In the genomic region with DNA sequence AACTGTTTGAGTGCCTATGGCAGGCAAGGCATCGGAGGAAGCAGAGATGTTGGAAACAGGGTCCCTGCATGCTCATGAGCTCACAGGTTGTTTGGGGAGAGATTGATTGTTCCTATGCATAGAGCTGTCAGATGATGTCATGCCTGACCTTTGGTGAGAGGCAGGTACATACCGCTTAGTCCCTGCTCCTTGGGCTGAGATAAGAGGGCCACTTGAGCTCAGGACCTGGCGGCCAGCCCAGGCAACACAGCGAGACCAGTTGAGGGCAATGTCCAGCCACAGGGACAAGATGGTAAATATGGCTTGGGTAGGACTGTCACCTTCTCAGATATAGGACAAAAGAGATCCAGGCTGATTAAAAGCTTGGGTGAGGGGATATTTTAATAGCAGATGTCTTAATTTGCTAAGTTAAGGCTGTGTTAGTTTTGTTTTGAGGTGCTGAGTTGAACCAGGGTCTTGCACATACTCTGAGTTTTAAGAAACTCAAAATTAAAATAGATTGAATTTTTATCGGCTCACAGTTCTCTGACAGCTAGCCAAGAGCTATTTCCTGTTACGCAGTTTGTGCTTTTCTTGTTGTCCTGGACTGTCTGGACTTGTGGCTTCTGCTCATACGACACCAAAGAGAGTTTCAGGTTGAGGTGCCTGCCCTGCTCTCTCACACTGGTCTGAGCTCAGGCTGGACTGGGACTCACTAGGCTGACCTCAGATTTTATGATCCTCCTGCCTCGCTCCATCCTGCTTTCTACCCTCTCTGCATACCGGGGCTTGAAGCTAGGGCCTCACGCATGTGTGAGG, we compare ENCODE assay signal across 11 mouse cellular contexts. TPM values are rescaled to one million over a fixed set of nuclear protein-coding genes. Genes with fewer than 3 reads are reported as not detected.
A peak's percentile ranks its signal among the peaks of the same experiment; 100 is the strongest.
DNase-seq lines count a peak whose midpoint lies in the region; ATAC-seq and TF ChIP-seq lines count a peak whose summit lies in the region.
"Had no signal": no experiment of that assay in that cellular context is flagged by ENCODE, and none has a peak within 500 bp of the region (broad histone marks: within the 10 kb centered on the region; RNA-seq: fewer than 3 reads in every experiment).

No protein-coding gene starts in this region.

- no peak; the same call in 1 of the 2 replicates for TF ChIP-seq EP300 in liver, postnatal 0 days (IDR thresholded peaks at IDR 0.05; ENCODE audit: low read depth)

- peak overlapping the region; percentile 67 to 71 for H3K27ac ChIP-seq in heart, embryonic 14.5 days (replicated peaks in 1 of 2; ENCODE audit: control insufficient read depth in 1 of 2, insufficient read depth in 1 of 2, low read depth in 2 of 2, low read length in 2 of 2)
- peak overlapping the region; percentile 76 for H3K27ac ChIP-seq in liver, postnatal 0 days (ENCODE audit: low read depth)
- H3K27ac ChIP-seq: embryonic facial prominence, embryonic 15.5 days; lung, embryonic 15.5 days had no signal

- ATAC-seq in heart, embryonic 14.5 days (ENCODE audit: insufficient number of reproducible peaks, insufficient read depth, low FRiP score, low read depth) = 0 out of 2 replicates have a peak, but pooled peaks have one; percentile 51
- peak; percentile 86 for ATAC-seq in liver, postnatal 0 days

- TF ChIP-seq CTCF in liver, postnatal 0 days (IDR thresholded peaks at IDR 0.05; ENCODE audit: low read depth) = no peak

- H3K9me3 ChIP-seq in heart, embryonic 14.5 days (ENCODE audit: control insufficient read depth, low read length) = 0 out of 2 replicates have a peak, but pooled peaks cover 3% of the 10 kb centered on the region
- no peaks in the 10 kb centered on the region for H3K9me3 ChIP-seq in liver, postnatal 0 days (ENCODE audit: low read length)
- H3K9me3 ChIP-seq: embryonic facial prominence, embryonic 15.5 days; lung, embryonic 15.5 days had no signal

- DNase-seq in gastrocnemius, postnatal 25 days = peak; percentile 21
- DNase-seq in gastrocnemius, postnatal 14 days = no peak
- peak; percentile 74 for DNase-seq in cerebellum, adult 9-10 months
- DNase-seq in liver, postnatal 0 days = peak; percentile 66
- DNase-seq in frontal cortex, adult 2 months (ENCODE audit: extremely low spot score in 1 of 2, low spot score in 1 of 2) = no peak
- DNase-seq in c-Kit-positive CD71-positive TER-119-positive erythroid progenitor cells, embryonic 14.5 days (ENCODE audit: low spot score) = no peak
- DNase-seq in layer of hippocampus, postnatal 14 days (ENCODE audit: low spot score in 2 of 2) = no peak
- DNase-seq: thymus, adult 2 months had no signal

- H3K36me3 ChIP-seq in heart, embryonic 14.5 days (ENCODE audit: control insufficient read depth, insufficient read depth, low read length) = peaks cover 65% of the 10 kb centered on the region
- peaks cover 33% of the 10 kb centered on the region for H3K36me3 ChIP-seq in liver, postnatal 0 days (replicated peaks; ENCODE audit: insufficient read depth, low read length)

- 52% methylated on average over 10 of the region's 10 CpGs for WGBS in heart, embryonic 14.5 days
- 73% methylated on average over 10 of the region's 10 CpGs for WGBS in liver, postnatal 0 days (ENCODE audit: insufficient replicate concordance)

- intact Hi-C loops in gastrocnemius, postnatal 14 days (cut with DNase I; ENCODE audit: low total_unique reads) = no loop called here

- no peak overlapping the region for H3K4me3 ChIP-seq in heart, embryonic 14.5 days (ENCODE audit: control insufficient read depth in 1 of 2, insufficient read depth in 1 of 2, low read depth in 1 of 2, low read length in 2 of 2)
- H3K4me3 ChIP-seq in liver, postnatal 0 days (ENCODE audit: low read depth, low read length) = no peak overlapping the region
- H3K4me3 ChIP-seq: embryonic facial prominence, embryonic 15.5 days; lung, embryonic 15.5 days had no signal

- peaks cover 27 to 38% of the 10 kb centered on the region in 2 experiments for H3K4me1 ChIP-seq in heart, embryonic 14.5 days (ENCODE audit: control insufficient read depth in 2 of 2, insufficient read depth in 2 of 2, low read length in 2 of 2)
- peaks cover 13% of the 10 kb centered on the region; the same call in 1 of the 2 replicates for H3K4me1 ChIP-seq in liver, postnatal 0 days (ENCODE audit: insufficient read depth)
- H3K4me1 ChIP-seq: embryonic facial prominence, embryonic 15.5 days; lung, embryonic 15.5 days had no signal

- no peak overlapping the region for H3K9ac ChIP-seq in heart, embryonic 14.5 days (ENCODE audit: low read length)
- H3K9ac ChIP-seq in liver, postnatal 0 days (replicated peaks) = no peak overlapping the region; the same call in 1 of the 2 replicates
- H3K9ac ChIP-seq: embryonic facial prominence, embryonic 15.5 days; lung, embryonic 15.5 days had no signal

- no peak overlapping the region for H3K4me2 ChIP-seq in heart, embryonic 14.5 days (ENCODE audit: low read length)
- no peak overlapping the region for H3K4me2 ChIP-seq in liver, postnatal 0 days (ENCODE audit: low read depth, low read length)
- H3K4me2 ChIP-seq: embryonic facial prominence, embryonic 15.5 days; lung, embryonic 15.5 days had no signal

- H3K27me3 ChIP-seq in heart, embryonic 14.5 days (ENCODE audit: control insufficient read depth, insufficient read depth, low read length) = no peaks in the 10 kb centered on the region
- H3K27me3 ChIP-seq in liver, postnatal 0 days (ENCODE audit: insufficient read depth, low read length) = no peaks in the 10 kb centered on the region
- H3K27me3 ChIP-seq: embryonic facial prominence, embryonic 15.5 days; lung, embryonic 15.5 days had no signal

RNA-seq across cellular contexts. Expression of a gene that starts 15.4 kb away (rescaled TPM):
- 10 to 100 TPM; 21.7 to 24.0 TPM for total RNA-seq in gastrocnemius, postnatal 25 days (2021)
- 10 to 100 TPM; 14.1 to 20.1 TPM for total RNA-seq in gastrocnemius, postnatal 14 days (2021)
- 6.8 and 8.3 TPM in 2 replicates for polyA plus RNA-seq in heart, embryonic 14.5 days (2014; fragmentation: Nextera tagmentation; extraction: Ambion mirVana)
- polyA plus RNA-seq in liver, postnatal 0 days (2015; fragmentation: Nextera tagmentation; extraction: Ambion mirVana) = 5.8 and 7.5 TPM in 2 replicates
- 16.4 and 17.6 TPM in 2 replicates for polyA plus RNA-seq in frontal cortex, adult 2 months (2012; rRNA removed)
- total RNA-seq in layer of hippocampus, postnatal 14 days (2021) = 10 to 100 TPM; 45.3 to 45.4 TPM

RNA-seq across cellular contexts. Expression of a gene that starts 37.0 kb away (rescaled TPM):
- 10 to 100 TPM; 29.7 to 43.1 TPM for total RNA-seq in gastrocnemius, postnatal 25 days (2021)
- total RNA-seq in gastrocnemius, postnatal 14 days (2021) = 10 to 100 TPM; 37.4 to 40.8 TPM
- polyA plus RNA-seq in heart, embryonic 14.5 days (2014; fragmentation: Nextera tagmentation; extraction: Ambion mirVana) = 227 and 228 TPM in 2 replicates
- polyA plus RNA-seq in liver, postnatal 0 days (2015; fragmentation: Nextera tagmentation; extraction: Ambion mirVana) = 122 and 126 TPM in 2 replicates
- 80.3 and 80.9 TPM in 2 replicates for polyA plus RNA-seq in frontal cortex, adult 2 months (2012; rRNA removed)
- total RNA-seq in layer of hippocampus, postnatal 14 days (2021) = 10 to 100 TPM; 53.8 to 59.3 TPM

Comparison
In these comparisons a context has a peak if more than half of its experiments do, and no peak if none do; other contexts are left out.
1. DNase-seq: peak in gastrocnemius, postnatal 25 days (single experiment), cerebellum, adult 9-10 months (single experiment) and liver, postnatal 0 days (single experiment); none in gastrocnemius, postnatal 14 days (single experiment), frontal cortex, adult 2 months (0 of 2), c-Kit-positive CD71-positive TER-119-positive erythroid progenitor cells, embryonic 14.5 days (single experiment) and layer of hippocampus, postnatal 14 days (0 of 2).